Mouse (Mus musculus): ENCODE results near the gene Wscd2. TPM values are rescaled to one million over a fixed set of nuclear protein-coding genes. Genes with fewer than 3 reads are reported as not detected.

Gene Wscd2
- total RNA-seq, 1 experiment, result 2.6 TPM

- no peaks in the 10 kb centered on the region for H3K9me3 ChIP-seq (ENCODE audit: control insufficient read depth, insufficient read depth, low read depth, low read length)
- in situ Hi-C loops (cut with MboI; ENCODE audit: low sequenced_read_pairs in 2 of 2, unreplicated experiment in 2 of 2), result loop anchor here in 1 of 2 experiments (10.0 kb wide), 1 partner anchor 115 kb away; no protein-coding TSS in a partner anchor
- no peak overlapping the region for H3K27ac ChIP-seq (ENCODE audit: insufficient read depth, low read depth, low read length, poor library complexity, severe bottlenecking)
- H3K4me3 ChIP-seq (ENCODE audit: insufficient read depth in 1 of 2, low read depth in 1 of 2, low read length in 2 of 2, poor library complexity in 1 of 2, severe bottlenecking in 1 of 2), result no peak overlapping the region
- no peaks in the 10 kb centered on the region for H3K36me3 ChIP-seq (ENCODE audit: control insufficient read depth, insufficient read depth, low read length, poor library complexity, severe bottlenecking)
- H3K9ac ChIP-seq (ENCODE audit: insufficient read depth, low read depth, low read length, poor library complexity, severe bottlenecking), result no peak overlapping the region
- no peak for DNase-seq (ENCODE audit: low read depth, low spot score)
- TF ChIP-seq ZNF384 (IDR thresholded peaks at IDR 0.05; ENCODE audit: low read depth, low read length), result no peak
- no peak for TF ChIP-seq MAFK (IDR thresholded peaks at IDR 0.05; ENCODE audit: insufficient read depth, low read depth, low read length)
- TF ChIP-seq HCFC1 (IDR thresholded peaks at IDR 0.05; ENCODE audit: borderline replicate concordance, insufficient read depth, low read length), result no peak
- no peak for TF ChIP-seq CHD2 (IDR thresholded peaks at IDR 0.05; ENCODE audit: low read depth, low read length)
- no peak for TF ChIP-seq ZC3H11A (IDR thresholded peaks at IDR 0.05; ENCODE audit: borderline replicate concordance, low read depth, low read length)
- H3K4me1 ChIP-seq (ENCODE audit: control insufficient read depth in 2 of 2, insufficient read depth in 2 of 2, low read length in 2 of 2, poor library complexity in 1 of 2), result peaks cover 0 to 7% of the 10 kb centered on the region in 2 experiments; a peak in 1 of 4 replicates
Measured at GRCm38 (mm10) chr5:113489617-113490016, 516 bp upstream of the Wscd2 start.

- Histone ChIP-seq H3K4me1 (ENCODE audit: control insufficient read depth in 2 of 2, insufficient read depth in 2 of 2, low read length in 2 of 2, poor library complexity in 1 of 2) (peaks cover 0 to 7% of the 10 kb centered on the region in 2 experiments; a peak in 1 of 4 replicates), H3K9me3 (ENCODE audit: control insufficient read depth, insufficient read depth, low read depth, low read length) (no peaks in the 10 kb centered on the region), H3K4me3 (ENCODE audit: insufficient read depth in 1 of 2, low read depth in 1 of 2, low read length in 2 of 2, poor library complexity in 1 of 2, severe bottlenecking in 1 of 2) (peak overlapping the region; percentile 60 to 66), H3K9ac (ENCODE audit: insufficient read depth, low read depth, low read length, poor library complexity, severe bottlenecking) (peak overlapping the region; percentile 48), H3K27ac (ENCODE audit: insufficient read depth, low read depth, low read length, poor library complexity, severe bottlenecking) (no peak overlapping the region), H3K36me3 (ENCODE audit: control insufficient read depth, insufficient read depth, low read length, poor library complexity, severe bottlenecking) (no peaks in the 10 kb centered on the region)
- in situ Hi-C loops (cut with MboI; ENCODE audit: low sequenced_read_pairs in 2 of 2, unreplicated experiment in 2 of 2), result no loop called here
- TF ChIP-seq ZNF384 (IDR thresholded peaks at IDR 0.05; ENCODE audit: low read depth, low read length) (no peak), ZC3H11A (IDR thresholded peaks at IDR 0.05; ENCODE audit: borderline replicate concordance, low read depth, low read length) (no peak), MAFK (IDR thresholded peaks at IDR 0.05; ENCODE audit: insufficient read depth, low read depth, low read length) (no peak), HCFC1 (IDR thresholded peaks at IDR 0.05; ENCODE audit: borderline replicate concordance, insufficient read depth, low read length) (no peak), CHD2 (IDR thresholded peaks at IDR 0.05; ENCODE audit: low read depth, low read length) (no peak)
- DNase-seq (ENCODE audit: low read depth, low spot score), result no peak
Measured at GRCm38 (mm10) chr5:113490467-113491260, 531 bp downstream of the Wscd2 start.

GRCm38 (mm10) chr5:113491552-113491951 lies 1.4 kb downstream of the Wscd2 start:
- H3K4me1 ChIP-seq (ENCODE audit: control insufficient read depth in 2 of 2, insufficient read depth in 2 of 2, low read length in 2 of 2, poor library complexity in 1 of 2), result peaks cover 0 to 7% of the 10 kb centered on the region in 2 experiments; a peak in 1 of 4 replicates
- no peaks in the 10 kb centered on the region for H3K36me3 ChIP-seq (ENCODE audit: control insufficient read depth, insufficient read depth, low read length, poor library complexity, severe bottlenecking)
- DNase-seq (ENCODE audit: low read depth, low spot score), result no peak
- in situ Hi-C loops (cut with MboI; ENCODE audit: low sequenced_read_pairs in 2 of 2, unreplicated experiment in 2 of 2), result no loop called here
- no peaks in the 10 kb centered on the region for H3K9me3 ChIP-seq (ENCODE audit: control insufficient read depth, insufficient read depth, low read depth, low read length)
- H3K9ac ChIP-seq (ENCODE audit: insufficient read depth, low read depth, low read length, poor library complexity, severe bottlenecking), result no peak overlapping the region
- H3K4me3 ChIP-seq (ENCODE audit: insufficient read depth in 1 of 2, low read depth in 1 of 2, low read length in 2 of 2, poor library complexity in 1 of 2, severe bottlenecking in 1 of 2), result no peak overlapping the region
- TF ChIP-seq ZNF384 (IDR thresholded peaks at IDR 0.05; ENCODE audit: low read depth, low read length) (no peak), MAFK (IDR thresholded peaks at IDR 0.05; ENCODE audit: insufficient read depth, low read depth, low read length) (no peak), CHD2 (IDR thresholded peaks at IDR 0.05; ENCODE audit: low read depth, low read length) (no peak), HCFC1 (IDR thresholded peaks at IDR 0.05; ENCODE audit: borderline replicate concordance, insufficient read depth, low read length) (no peak), ZC3H11A (IDR thresholded peaks at IDR 0.05; ENCODE audit: borderline replicate concordance, low read depth, low read length) (no peak)
- no peak overlapping the region for H3K27ac ChIP-seq (ENCODE audit: insufficient read depth, low read depth, low read length, poor library complexity, severe bottlenecking)

- in situ Hi-C loops (cut with MboI; ENCODE audit: low sequenced_read_pairs in 2 of 2, unreplicated experiment in 2 of 2), result no loop called here
- no peaks in the 10 kb centered on the region for H3K9me3 ChIP-seq (ENCODE audit: control insufficient read depth, insufficient read depth, low read depth, low read length)
- no peaks in the 10 kb centered on the region for H3K36me3 ChIP-seq (ENCODE audit: control insufficient read depth, insufficient read depth, low read length, poor library complexity, severe bottlenecking)
- peaks cover 0 to 7% of the 10 kb centered on the region in 2 experiments; a peak in 1 of 4 replicates for H3K4me1 ChIP-seq (ENCODE audit: control insufficient read depth in 2 of 2, insufficient read depth in 2 of 2, low read length in 2 of 2, poor library complexity in 1 of 2)
- DNase-seq (ENCODE audit: low read depth, low spot score), result no peak
- TF ChIP-seq ZC3H11A (IDR thresholded peaks at IDR 0.05; ENCODE audit: borderline replicate concordance, low read depth, low read length) (no peak), HCFC1 (IDR thresholded peaks at IDR 0.05; ENCODE audit: borderline replicate concordance, insufficient read depth, low read length) (no peak), MAFK (IDR thresholded peaks at IDR 0.05; ENCODE audit: insufficient read depth, low read depth, low read length) (no peak), ZNF384 (IDR thresholded peaks at IDR 0.05; ENCODE audit: low read depth, low read length) (no peak), CHD2 (IDR thresholded peaks at IDR 0.05; ENCODE audit: low read depth, low read length) (no peak)
- no peak overlapping the region for H3K4me3 ChIP-seq (ENCODE audit: insufficient read depth in 1 of 2, low read depth in 1 of 2, low read length in 2 of 2, poor library complexity in 1 of 2, severe bottlenecking in 1 of 2)
- H3K9ac ChIP-seq (ENCODE audit: insufficient read depth, low read depth, low read length, poor library complexity, severe bottlenecking), result no peak overlapping the region
- no peak overlapping the region for H3K27ac ChIP-seq (ENCODE audit: insufficient read depth, low read depth, low read length, poor library complexity, severe bottlenecking)
Measured at GRCm38 (mm10) chr5:113491988-113492387, 1.9 kb downstream of the Wscd2 start.
